Mouse (Mus musculus): ENCODE measurements at regions not wholly inside any gene's neighbourhood (a gene's known extent, or its start where the extent isn't known, plus 50 kb on each side); places are given as distances from the start of the nearest gene placed in this dataset.

DNA sequence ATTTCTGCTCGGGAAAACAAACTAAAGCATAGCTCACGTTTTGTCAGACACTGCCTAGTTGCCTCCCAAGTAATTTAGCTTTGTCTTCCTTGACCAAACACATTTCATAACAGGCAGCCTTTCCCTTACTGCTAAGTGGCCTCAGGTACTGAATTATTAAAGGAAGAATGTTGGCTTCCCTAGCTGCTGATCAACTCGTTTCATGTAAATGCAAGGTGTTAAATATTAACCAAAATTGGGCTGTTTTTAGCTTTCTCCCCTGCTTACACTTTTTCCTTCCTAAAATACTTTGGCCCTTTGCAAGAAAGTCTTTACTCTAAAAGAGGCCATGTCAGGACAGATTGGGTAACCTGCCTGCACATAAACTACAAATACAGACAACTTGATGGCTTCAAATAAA lies 265.4 kb downstream of the Pmp22 start:
- DNase-seq (ENCODE audit: low read depth): no peak

DNA sequence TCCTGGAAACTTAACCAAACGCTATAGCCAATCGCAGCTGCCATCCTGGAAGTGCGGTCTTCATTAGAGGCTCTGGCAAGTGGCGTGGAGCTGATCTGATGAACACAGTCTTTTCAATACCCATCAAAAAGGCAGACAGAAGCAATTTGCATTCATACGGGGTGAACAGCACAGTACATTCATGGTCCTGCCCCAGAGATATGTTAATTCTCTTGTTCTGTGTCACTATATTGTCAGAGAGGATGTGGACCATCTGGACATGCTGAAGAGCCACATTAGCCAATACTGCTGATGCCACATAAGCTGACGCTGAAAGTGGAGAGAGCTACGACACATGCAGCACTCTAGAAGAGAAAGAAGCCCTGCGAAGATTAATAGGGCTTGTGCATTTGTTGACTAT lies 267.6 kb downstream of the Pmp22 start:
- no peak for DNase-seq (ENCODE audit: low read depth)

DNA sequence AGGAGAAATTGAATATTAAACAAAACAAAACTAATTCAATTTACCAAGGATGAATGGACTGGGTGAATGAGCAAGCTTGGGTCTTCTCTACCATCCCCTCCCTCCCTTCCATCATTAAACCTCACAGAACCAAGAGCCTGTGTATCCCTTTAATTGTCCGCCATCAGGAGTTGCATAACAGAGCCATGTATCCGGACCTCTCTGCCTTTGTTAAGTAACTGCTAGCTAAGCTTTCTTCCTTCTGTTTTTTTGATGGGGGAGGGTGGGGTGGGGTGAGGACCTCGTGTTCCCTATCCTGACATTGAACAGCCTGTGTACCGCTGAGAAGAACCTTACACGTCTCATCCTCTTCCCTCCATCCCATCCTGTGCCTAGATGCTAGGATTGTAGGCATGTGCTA lies 274.0 kb downstream of the Pmp22 start:
- no peak for DNase-seq (ENCODE audit: low read depth)

DNA sequence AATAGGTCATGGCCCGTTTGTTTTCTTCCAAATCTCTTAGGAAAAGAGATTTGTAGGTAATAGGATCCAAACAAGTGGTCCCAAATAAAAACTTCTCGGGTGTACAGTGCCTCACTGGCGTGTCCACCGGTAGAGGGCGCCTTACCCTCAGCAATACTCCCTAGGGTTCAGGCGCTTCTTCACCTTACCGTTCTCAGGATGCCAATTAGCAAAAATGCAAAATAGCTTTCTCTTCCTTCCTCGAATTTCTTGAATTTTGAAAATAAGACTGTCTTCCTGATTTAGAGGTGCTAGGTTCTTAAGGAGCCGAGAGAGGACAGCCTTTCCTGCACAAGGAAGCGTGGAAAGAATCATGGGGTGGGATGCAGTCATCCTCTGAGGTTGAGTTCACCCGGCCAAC lies 275.9 kb downstream of the Pmp22 start:
- DNase-seq (ENCODE audit: low read depth): no peak

DNA sequence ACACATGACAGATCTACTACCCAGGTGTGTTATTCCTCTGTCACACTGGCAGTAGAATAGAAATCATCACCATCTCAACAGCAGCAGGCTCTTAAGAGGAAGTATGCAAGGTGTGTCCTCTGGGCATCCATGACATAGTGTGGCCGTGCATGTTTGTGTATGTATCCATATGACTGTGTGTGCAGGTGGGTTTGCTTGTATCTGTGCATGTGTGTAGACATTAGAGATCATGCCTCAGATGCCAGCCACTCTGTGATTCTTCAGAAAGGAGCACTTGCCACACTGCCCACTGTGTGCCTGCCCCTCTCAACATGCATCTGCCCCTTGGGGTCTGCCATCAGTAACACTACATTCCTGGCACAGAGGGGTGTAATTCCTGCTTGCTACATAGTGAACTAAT lies 280.6 kb downstream of the Pmp22 start:
- DNase-seq (ENCODE audit: low read depth): no peak

DNA sequence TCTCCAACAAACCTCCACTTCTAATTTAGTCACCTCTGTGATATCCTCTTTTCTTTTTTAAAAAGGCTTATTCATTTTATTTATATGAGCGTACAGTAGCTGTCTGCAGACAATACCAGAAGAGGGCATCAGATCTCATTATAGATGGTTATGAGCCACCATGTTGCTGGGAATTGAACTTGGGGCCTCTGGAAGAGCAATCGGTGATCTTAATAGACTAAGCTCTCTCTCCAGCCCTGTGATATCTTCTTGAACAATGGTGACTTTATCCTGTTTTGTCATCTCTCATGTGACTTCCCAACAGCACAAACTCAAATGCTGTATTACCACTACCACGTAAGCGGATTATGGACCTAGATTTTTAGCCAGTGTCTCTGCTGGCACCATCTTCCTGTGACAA lies 282.1 kb downstream of the Pmp22 start:
- DNase-seq (ENCODE audit: low read depth): no peak

DNA sequence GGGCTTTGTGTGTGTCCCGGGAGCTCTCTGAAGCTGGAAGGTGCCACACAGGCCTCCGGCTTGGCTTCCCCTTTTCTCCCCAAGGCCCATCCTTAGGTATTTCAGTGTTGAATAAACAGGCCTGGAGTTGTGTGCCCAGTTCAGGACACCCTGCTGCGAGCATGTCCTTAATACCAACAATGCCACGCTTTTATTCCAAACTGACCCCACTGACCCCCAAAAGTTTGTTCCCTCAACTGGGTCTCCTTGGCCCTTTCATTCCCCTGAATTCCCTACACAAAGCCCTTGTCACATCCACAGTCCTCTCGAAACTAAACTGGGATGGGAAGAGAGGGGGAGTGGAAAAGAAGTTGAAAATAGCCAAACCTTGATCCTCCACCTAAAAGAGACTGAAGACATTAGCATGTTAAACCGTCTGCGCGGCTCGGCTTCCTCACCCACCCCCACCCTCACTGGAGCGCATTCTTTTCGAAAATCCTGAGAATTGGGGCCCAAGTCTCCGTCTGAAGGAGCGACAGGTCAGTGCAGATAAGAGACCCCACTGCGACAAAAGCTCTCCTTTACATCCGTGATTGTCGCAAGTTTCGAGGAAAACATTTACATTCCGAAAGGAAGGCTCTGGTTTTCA lies 283.7 kb downstream of the Pmp22 start:
- DNase-seq (ENCODE audit: low read depth): no peak

DNA sequence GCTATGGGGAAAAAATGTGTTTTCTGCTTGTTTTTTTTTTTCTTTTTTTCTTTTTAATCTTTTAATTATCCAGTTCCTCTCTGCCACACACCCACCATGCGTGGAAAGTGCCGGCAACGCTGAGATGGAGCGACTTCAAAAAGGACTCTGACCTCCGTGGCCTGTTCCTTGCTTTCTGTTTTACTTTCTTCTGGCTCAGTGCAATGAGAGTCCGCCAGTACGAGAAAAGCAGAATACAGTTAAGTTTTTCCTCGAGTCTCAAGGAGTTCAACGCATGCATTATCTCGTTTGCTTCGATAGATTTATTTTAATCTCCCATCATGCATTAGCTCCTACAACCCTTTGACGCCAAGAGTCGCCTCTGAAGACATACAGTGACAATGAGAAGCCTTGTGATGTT lies 284.3 kb downstream of the Pmp22 start:
- no peak for DNase-seq (ENCODE audit: low read depth)

DNA sequence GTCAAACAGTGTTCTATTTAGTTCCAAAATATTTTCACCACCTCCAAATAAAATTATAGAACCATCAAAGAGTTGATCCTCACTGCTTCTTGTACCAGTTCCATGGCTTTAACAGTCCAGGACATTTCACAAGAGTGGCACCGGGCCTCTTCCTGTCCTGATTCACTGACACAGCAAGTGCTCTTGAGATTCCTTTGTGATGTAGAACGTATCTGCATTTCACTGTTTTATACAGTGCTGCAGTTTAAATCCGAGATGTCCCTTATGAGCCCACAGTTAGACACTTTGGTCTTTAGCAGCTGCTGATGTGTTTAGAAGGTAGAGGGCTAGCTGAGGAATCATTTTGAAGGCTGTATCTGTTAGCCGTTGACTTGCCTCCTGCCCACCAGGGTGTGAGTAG lies 284.8 kb downstream of the Pmp22 start:
- no peak for DNase-seq (ENCODE audit: low read depth)

DNA sequence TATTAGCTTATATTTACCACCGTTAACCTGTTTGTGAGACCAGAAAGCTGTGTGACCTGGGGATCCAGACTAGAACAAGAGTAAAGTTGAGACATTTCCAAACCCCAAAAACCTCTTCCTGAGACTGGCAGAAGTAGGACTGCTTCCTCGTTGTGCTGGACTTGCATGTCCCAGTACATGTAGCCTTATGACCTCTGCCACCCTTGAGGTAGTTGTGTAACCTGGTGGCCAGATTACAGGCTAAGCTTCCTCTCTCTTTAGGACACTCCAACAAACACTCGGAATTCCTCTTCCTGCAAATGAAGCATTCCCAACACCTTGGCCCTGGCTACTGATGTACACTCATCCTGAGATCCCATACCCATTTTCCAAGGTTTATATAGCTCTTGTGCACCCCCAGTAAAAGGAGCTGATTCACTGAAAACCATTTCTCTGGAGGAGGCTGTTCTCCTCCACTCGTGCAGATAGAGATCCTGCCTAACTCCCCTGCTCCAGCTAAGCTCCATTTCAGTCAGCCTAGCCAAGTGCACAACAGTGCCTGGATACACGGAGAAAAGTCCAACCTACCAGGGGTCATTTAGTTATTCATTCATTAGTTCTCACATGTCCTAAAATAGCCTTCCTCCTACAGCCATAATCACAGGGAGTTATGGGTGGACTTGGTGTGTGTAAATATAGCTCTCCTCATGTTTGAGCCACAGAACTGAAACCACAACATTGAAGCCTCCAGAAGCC lies 289.4 kb downstream of the Pmp22 start:
- DNase-seq (ENCODE audit: low read depth): no peak

DNA sequence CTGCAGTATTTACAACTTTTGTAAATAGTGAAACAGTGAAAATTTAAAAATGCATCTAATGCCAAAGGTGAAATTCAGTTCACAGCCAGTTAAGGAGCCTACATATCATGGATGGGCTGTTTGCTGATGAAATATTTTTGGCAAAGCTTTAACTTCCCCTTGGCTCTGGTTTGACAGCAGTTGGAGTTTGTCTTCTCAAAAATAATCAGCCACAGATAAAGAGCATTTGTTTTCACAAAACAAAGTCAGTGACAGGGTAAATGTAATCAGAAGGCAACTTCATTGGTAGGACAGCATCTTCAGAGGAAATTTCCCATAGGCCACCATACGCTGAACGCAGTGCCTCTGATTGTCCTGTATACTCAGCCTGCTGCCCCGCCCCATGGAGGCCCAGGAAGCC lies 291.6 kb downstream of the Pmp22 start:
- no peak for DNase-seq (ENCODE audit: low read depth)

DNA sequence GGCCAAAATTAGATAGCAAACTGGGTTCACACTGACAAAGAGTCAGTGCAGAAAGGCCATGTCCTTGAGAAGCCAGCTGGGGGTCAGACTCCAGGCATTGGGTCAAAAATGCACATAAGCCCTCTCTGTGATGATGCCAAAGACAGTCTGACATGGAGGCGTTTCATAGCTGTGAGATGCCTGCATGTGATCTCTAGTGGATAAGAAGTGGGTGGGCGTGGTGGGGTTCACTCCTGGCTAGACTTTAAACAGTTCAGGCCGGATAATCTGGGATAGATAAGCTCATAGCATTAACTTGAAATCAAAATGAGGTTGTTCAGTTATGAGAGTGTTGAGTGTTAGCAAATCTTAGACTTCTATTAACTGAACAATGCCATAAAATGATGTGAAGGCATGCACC lies 293.3 kb downstream of the Pmp22 start:
- no peak for DNase-seq (ENCODE audit: low read depth)

DNA sequence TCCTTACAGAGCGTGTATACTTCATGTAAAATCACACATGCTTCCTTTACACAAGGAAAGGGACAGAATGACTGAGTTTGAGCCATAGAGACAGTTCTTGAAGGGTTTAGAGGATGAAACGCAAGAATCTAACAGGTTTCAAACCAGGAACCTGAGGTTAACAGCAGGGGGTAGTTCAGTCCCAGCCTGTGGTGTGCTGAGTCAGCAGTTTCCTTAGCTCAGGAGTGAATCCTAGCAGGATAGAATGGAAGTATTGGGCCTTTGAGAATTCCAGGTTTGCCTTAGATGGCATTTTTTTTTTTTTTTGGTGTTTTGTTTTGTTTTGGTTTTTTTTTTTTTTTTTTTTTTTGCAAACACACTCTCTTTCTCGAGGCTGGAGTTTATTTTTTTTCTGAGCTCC lies 295.5 kb downstream of the Pmp22 start:
- no peak for DNase-seq (ENCODE audit: low read depth)

DNA sequence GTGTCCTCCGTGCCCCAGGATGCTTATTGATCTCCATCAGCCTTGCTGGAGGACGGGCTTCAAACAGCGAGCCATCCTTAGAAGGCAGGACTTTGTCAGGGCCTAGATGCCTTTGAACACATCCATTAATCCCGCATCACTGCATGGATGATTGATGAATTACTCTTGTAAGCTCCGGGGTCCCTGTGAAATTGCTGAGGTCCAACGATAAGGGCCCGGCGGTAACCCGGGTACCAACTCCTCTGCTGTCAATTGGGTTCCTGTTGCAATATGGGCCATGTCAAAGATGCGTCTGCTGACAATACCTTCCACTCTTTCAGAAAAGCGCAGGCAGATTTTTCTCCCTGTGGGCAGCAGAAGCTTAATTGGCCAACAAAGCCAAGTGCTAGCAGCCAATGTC lies 297.0 kb downstream of the Pmp22 start:
- DNase-seq (ENCODE audit: low read depth): no peak

DNA sequence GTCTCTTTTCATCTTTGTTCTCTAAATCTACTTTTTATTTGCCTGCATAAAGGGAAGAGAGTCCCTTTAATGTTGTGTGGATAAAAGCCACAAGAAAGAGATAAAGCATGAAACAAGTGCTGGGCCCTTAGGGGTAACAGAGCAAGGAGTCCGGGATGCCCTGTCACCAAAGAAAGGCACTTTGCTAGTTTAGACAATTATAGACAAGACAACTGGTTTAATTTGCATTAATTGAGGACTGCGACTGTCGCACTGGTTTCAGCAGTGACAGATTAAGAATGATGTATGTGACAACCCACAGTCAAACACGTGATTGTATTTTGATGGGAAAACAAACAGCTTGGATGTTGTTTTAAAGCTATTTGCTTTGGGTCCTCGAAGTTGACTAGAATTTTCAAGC lies 325.0 kb downstream of the Pmp22 start:
- DNase-seq (ENCODE audit: low read depth): no peak

DNA sequence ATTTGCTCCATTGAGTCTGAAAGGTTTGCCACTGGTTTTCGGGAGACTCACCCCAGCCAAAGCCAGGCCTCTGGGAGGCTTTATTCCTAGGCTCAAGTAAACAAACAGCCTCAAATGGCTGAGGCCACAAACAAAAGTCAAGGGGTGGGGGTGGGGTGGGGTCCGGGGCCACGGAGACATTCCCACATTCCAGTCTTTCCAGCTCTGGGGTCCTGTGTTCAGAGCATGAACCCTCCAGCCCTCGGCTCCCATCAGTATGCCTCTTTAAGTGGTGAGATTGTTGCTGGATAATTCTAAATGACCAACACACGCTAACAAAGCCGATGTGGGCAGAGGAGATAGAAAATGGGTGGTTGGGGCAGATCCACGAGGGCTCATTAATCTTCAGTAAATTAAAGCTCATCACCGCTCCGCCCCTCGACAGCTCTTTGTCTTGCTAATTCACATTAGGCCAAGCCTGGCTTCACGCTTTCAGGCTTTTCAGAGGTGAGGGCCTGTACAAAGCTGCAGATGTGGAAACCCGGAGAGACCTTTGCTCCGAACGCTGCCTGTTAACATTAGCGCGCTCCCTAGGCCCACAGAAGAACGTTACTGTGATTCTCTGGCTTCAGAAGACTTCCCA lies 326.2 kb downstream of the Pmp22 start:
- DNase-seq (ENCODE audit: low read depth): no peak

DNA sequence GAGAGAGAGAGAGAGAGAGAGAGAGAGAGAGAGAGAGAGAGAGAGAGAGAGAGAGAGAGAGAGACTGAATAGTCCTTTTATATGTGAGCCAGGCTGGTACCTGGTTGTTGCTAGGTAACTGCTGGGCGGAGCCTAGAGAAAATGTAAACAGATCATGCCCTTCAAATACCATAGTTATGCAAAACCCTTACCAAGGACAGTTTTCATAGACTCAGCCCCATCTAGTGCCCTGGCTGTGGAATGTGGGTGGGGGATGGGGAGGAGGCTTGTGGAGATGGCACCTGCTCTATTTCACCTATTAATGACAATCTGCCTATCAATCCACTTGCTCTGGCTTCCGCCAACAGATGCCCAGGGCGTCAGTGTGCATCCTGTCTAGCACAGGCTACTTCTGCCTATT lies 327.6 kb downstream of the Pmp22 start:
- no peak for DNase-seq (ENCODE audit: low read depth)

DNA sequence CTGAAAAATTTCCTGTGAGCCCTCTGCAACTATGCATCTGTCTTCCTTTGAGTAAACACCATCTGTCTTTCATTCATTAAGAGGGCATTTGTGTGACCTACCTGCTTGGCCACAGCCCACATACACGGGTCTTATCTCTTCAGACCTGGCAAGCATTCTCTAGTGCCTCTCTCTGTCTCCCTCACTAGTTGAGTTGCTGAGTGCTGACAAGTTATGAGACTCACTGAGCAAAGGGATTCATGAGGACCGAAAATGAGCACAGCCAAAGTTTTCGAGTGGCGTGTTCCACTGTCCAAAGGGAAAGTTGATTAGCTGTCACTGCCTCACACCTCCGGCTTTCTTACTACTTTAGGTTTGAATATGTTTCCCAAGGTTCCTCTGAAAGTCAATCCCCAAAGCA lies 328.5 kb downstream of the Pmp22 start:
- DNase-seq (ENCODE audit: low read depth): no peak

DNA sequence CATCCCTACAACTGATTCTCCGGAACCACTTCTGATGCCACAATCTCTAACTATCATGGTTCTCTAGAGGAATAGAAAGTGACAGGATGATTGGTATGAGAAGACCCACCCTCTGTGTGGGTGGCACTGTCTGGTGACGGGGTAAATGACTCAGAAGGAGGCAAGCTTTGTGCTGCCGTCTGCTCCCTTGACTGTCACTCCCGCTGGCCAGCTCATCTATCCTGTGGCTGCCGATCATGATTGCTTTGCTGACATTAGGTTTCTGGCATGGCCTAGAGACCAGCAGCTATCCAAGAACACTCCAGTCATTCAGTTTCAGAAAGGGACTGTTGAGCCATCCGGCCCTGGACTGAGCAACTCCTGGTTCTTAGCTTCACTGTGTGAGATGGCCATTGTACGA lies 331.4 kb downstream of the Pmp22 start:
- DNase-seq (ENCODE audit: low read depth): no peak

DNA sequence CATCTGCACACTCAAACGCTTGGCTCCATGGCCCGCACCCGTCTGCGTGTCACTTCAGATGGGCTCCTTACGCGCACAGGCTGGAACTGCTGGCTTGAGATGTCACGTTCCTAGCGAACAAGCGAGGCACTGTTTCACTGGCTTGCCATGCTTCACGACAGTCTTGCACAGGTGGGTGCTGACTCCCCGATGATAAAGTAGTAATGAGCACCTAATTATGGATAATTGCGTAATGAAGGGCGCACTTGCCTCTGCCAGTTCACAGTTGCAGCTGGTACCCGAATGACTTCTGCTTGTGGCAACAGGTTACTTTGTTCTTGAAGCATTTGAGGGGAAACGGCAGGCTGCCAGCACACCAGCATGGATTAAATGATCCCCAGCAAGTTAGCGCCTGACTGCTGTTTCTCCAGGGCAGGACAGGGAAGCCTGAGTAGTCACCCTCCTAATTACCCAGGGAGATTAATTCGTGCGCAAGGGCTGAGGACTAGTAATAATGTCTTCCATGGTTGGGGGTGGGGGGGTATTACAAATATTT lies 335.1 kb downstream of the Pmp22 start:
- DNase-seq (ENCODE audit: low read depth): peak; percentile 91

DNA sequence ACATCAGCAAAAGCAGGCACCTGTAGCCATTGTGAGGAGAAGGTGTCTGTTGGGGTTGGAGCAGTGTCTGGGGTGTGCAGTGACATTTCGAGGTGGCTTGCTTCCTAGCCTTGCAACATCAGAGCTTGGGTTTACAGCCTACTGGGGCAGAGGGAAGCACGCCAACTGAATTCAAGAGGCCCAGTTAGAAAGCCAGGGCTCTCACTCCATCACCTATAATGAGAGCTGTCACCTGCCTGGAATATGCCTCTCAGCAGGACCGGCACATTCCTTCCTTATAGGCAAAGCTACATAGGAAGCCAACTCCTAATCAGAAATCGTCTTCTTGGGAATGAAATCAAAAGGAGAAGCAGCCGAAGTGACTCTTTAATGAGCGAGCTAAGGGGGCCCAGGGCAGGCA lies 337.2 kb downstream of the Pmp22 start:
- peak; percentile 92 for DNase-seq (ENCODE audit: low read depth)

DNA sequence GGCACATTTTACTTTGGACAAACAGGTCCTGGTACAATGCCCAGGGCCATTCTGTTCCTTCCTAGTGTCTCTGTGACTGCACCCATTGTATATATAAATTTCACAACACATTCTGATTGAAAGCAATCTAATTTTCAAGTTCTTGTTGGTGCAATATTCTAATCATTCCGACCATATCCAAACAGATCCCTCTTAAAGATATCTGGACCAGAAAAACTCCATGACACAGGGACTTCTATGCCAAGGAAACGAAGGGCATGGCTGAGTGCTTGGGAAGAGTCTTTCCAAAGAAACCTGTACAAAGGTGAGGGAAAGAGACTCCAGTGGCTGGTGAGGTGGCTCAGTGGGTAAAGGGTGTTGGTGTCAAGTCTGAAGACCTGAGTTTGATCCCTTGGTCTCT lies 337.8 kb downstream of the Pmp22 start:
- peak; percentile 94 for DNase-seq (ENCODE audit: low read depth)

DNA sequence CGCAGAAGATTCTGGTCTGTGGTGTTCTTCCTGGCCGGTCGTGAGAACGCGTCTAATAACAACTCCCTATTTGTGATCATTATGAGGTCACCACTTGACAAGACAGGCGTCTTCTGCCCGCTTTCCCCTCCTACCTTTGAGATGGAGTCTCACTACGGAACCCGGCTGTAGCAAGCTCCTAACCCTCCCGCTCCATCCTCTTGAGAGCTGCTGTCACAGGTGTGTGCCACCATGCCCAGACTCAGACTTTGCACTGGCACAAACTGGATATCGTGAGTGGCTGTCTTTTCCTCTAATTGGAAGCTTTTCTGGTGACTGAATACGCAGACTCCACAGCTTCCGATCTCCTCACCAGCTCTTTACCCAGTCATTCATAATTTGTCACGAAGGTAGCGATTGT lies 346.0 kb downstream of the Pmp22 start:
- DNase-seq (ENCODE audit: low read depth): no peak

Data from gonadal fat pad, adult 2 months (tissue).